Mouse (Mus musculus): ENCODE measurements around the gene Cdca3. TPM values are rescaled to one million over a fixed set of nuclear protein-coding genes. Genes with fewer than 3 reads are reported as not detected.

Cdca3 gene
- total RNA-seq, 1 experiment: 128 TPM

DNA sequence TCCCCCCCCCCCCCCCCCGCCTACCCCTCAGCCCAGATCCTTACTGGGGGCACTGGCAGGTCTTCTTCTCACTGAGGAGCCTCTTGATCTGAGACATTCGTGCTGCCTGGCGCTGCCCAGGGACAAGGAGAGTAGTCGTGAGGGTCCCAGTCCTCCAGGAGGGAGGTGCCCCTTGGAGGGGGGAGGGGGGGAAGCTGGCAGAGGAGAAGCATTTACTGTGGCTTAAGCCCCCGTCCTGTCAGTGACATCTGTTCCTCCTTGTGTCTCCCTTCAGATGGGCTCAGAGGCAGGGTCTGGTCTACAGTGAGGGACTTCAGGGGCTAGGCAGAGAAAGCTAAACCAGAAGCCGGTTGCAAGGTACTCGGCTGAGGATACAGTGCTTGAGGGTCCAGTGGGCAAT, 37.2 kb downstream of the Cdca3 start:
- no peaks in the 10 kb centered on the region for H3K36me3 ChIP-seq (ENCODE audit: control insufficient read depth, insufficient read depth, low read length, poor library complexity, severe bottlenecking)
- H3K9me3 ChIP-seq (ENCODE audit: control insufficient read depth, insufficient read depth, low read depth, low read length): no peaks in the 10 kb centered on the region
- in situ Hi-C loops (cut with MboI; ENCODE audit: low sequenced_read_pairs in 2 of 2, unreplicated experiment in 2 of 2): no loop called here
- H3K4me3 ChIP-seq (ENCODE audit: insufficient read depth in 1 of 2, low read depth in 1 of 2, low read length in 2 of 2, poor library complexity in 1 of 2, severe bottlenecking in 1 of 2): no peak overlapping the region
- DNase-seq (ENCODE audit: low read depth, low spot score): no peak
- no peak overlapping the region for H3K27ac ChIP-seq (ENCODE audit: insufficient read depth, low read depth, low read length, poor library complexity, severe bottlenecking)
- H3K9ac ChIP-seq (ENCODE audit: insufficient read depth, low read depth, low read length, poor library complexity, severe bottlenecking): no peak overlapping the region
- peaks cover 2 to 16% of the 10 kb centered on the region in 2 experiments; a peak in 2 of 4 replicates for H3K4me1 ChIP-seq (ENCODE audit: control insufficient read depth in 2 of 2, insufficient read depth in 2 of 2, low read length in 2 of 2, poor library complexity in 1 of 2)
- TF ChIP-seq CHD2 (IDR thresholded peaks at IDR 0.05; ENCODE audit: low read depth, low read length): no peak
- TF ChIP-seq MAFK (IDR thresholded peaks at IDR 0.05; ENCODE audit: insufficient read depth, low read depth, low read length): no peak
- TF ChIP-seq ZNF384 (IDR thresholded peaks at IDR 0.05; ENCODE audit: low read depth, low read length): no peak

DNA sequence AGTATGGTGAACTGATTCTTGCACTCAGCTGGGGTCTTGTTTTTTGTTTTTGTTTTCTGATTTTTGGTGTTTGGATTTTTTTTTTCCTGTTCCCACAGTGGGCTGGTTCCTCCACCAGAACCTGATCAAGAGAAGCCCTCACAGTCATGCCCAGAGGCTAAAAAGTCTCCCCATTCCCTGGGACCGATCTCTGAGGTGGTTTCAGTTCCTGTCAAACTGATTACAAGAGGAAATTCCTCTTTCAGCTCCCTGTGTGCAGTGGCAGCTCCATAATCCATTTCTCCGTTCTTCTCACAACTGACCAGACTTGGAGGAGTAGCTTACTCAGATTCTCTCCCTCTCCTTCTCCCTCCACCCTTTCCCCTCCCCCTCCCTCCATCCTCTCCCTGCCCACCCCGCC, 45.0 kb downstream of the Cdca3 start:
- in situ Hi-C loops (cut with MboI; ENCODE audit: low sequenced_read_pairs in 2 of 2, unreplicated experiment in 2 of 2): no loop called here
- no peak for TF ChIP-seq ZNF384 (IDR thresholded peaks at IDR 0.05; ENCODE audit: low read depth, low read length)
- no peak for TF ChIP-seq ZC3H11A (IDR thresholded peaks at IDR 0.05; ENCODE audit: borderline replicate concordance, low read depth, low read length)
- TF ChIP-seq MAFK (IDR thresholded peaks at IDR 0.05; ENCODE audit: insufficient read depth, low read depth, low read length): no peak
- no peak for TF ChIP-seq HCFC1 (IDR thresholded peaks at IDR 0.05; ENCODE audit: borderline replicate concordance, insufficient read depth, low read length)
- TF ChIP-seq CHD2 (IDR thresholded peaks at IDR 0.05; ENCODE audit: low read depth, low read length): no peak

DNA sequence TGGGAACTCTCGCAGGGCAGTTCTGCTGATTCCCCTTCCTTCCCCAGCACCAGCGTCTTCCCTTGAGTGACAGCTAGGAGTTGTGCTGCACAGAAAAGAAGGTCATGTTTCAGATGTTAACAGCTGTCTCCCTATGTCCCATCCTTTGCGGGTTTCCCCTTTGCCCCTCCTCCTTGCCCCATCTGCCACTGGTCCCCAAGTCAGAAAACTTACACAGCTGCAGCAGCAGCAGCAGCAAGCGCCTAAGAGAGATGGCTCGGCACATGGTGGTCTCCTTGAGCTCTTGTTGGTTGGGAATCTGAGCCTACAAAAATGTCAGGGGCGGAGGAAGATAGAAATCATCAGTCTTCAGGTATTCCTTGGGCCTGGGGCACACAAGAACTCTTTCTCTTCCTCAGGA, 50.0 kb downstream of the Cdca3 start:
- Histone ChIP-seq H3K9ac (ENCODE audit: insufficient read depth, low read depth, low read length, poor library complexity, severe bottlenecking) (no peak overlapping the region), H3K4me1 (ENCODE audit: control insufficient read depth in 2 of 2, insufficient read depth in 2 of 2, low read length in 2 of 2, poor library complexity in 1 of 2) (peaks cover 0 to 2% of the 10 kb centered on the region in 2 experiments; a peak in 1 of 4 replicates), H3K27ac (ENCODE audit: insufficient read depth, low read depth, low read length, poor library complexity, severe bottlenecking) (no peak overlapping the region), H3K9me3 (ENCODE audit: control insufficient read depth, insufficient read depth, low read depth, low read length) (no peaks in the 10 kb centered on the region), H3K36me3 (ENCODE audit: control insufficient read depth, insufficient read depth, low read length, poor library complexity, severe bottlenecking) (no peaks in the 10 kb centered on the region), H3K4me3 (ENCODE audit: insufficient read depth in 1 of 2, low read depth in 1 of 2, low read length in 2 of 2, poor library complexity in 1 of 2, severe bottlenecking in 1 of 2) (no peak overlapping the region)
- no peak for DNase-seq (ENCODE audit: low read depth, low spot score)
- in situ Hi-C loops (cut with MboI; ENCODE audit: low sequenced_read_pairs in 2 of 2, unreplicated experiment in 2 of 2): no loop called here
- no peak for TF ChIP-seq ZC3H11A (IDR thresholded peaks at IDR 0.05; ENCODE audit: borderline replicate concordance, low read depth, low read length)

More for the DNA sequence above, 45.0 kb downstream of the Cdca3 start:
- no peak overlapping the region for H3K9ac ChIP-seq (ENCODE audit: insufficient read depth, low read depth, low read length, poor library complexity, severe bottlenecking)
- no peaks in the 10 kb centered on the region for H3K9me3 ChIP-seq (ENCODE audit: control insufficient read depth, insufficient read depth, low read depth, low read length)
- H3K27ac ChIP-seq (ENCODE audit: insufficient read depth, low read depth, low read length, poor library complexity, severe bottlenecking): no peak overlapping the region
- DNase-seq (ENCODE audit: low read depth, low spot score): no peak
- H3K4me1 ChIP-seq (ENCODE audit: control insufficient read depth in 2 of 2, insufficient read depth in 2 of 2, low read length in 2 of 2, poor library complexity in 1 of 2): peaks cover 0 to 2% of the 10 kb centered on the region in 2 experiments; a peak in 1 of 4 replicates
- H3K36me3 ChIP-seq (ENCODE audit: control insufficient read depth, insufficient read depth, low read length, poor library complexity, severe bottlenecking): no peaks in the 10 kb centered on the region
- H3K4me3 ChIP-seq (ENCODE audit: insufficient read depth in 1 of 2, low read depth in 1 of 2, low read length in 2 of 2, poor library complexity in 1 of 2, severe bottlenecking in 1 of 2): no peak overlapping the region

DNA sequence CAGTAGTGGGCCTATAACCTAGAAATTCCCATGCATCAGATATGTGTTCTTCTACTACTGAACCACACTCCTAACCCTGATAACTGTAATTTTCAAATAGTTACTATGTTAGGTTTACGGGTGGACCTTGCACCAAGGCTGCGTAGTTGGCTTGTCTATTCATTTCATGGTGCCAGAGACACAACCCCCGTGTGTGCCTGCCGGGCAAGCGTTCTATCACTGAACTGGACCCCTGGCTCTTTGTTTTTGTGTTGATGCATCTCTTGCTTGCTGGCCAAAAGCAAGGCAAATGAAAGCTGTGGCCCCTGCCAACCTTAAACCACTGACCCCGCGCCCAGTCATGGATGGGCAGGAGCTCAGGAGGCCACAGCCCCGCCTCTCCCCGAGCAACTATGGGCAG, 52.5 kb downstream of the Cdca3 start:
- no peaks in the 10 kb centered on the region for H3K9me3 ChIP-seq (ENCODE audit: control insufficient read depth, insufficient read depth, low read depth, low read length)
- no peak overlapping the region for H3K4me3 ChIP-seq (ENCODE audit: insufficient read depth in 1 of 2, low read depth in 1 of 2, low read length in 2 of 2, poor library complexity in 1 of 2, severe bottlenecking in 1 of 2)
- no peak overlapping the region for H3K27ac ChIP-seq (ENCODE audit: insufficient read depth, low read depth, low read length, poor library complexity, severe bottlenecking)
- in situ Hi-C loops (cut with MboI; ENCODE audit: low sequenced_read_pairs in 2 of 2, unreplicated experiment in 2 of 2): no loop called here
- no peak for DNase-seq (ENCODE audit: low read depth, low spot score)
- no peak for TF ChIP-seq HCFC1 (IDR thresholded peaks at IDR 0.05; ENCODE audit: borderline replicate concordance, insufficient read depth, low read length)
- no peak for TF ChIP-seq MAFK (IDR thresholded peaks at IDR 0.05; ENCODE audit: insufficient read depth, low read depth, low read length)
- TF ChIP-seq ZC3H11A (IDR thresholded peaks at IDR 0.05; ENCODE audit: borderline replicate concordance, low read depth, low read length): no peak
- TF ChIP-seq CHD2 (IDR thresholded peaks at IDR 0.05; ENCODE audit: low read depth, low read length): no peak
- no peak for TF ChIP-seq ZNF384 (IDR thresholded peaks at IDR 0.05; ENCODE audit: low read depth, low read length)
- no peaks in the 10 kb centered on the region for H3K36me3 ChIP-seq (ENCODE audit: control insufficient read depth, insufficient read depth, low read length, poor library complexity, severe bottlenecking)
- H3K4me1 ChIP-seq (ENCODE audit: control insufficient read depth in 2 of 2, insufficient read depth in 2 of 2, low read length in 2 of 2, poor library complexity in 1 of 2): no peaks in the 10 kb centered on the region; a peak in 1 of 4 replicates
- no peak overlapping the region for H3K9ac ChIP-seq (ENCODE audit: insufficient read depth, low read depth, low read length, poor library complexity, severe bottlenecking)

Other genes with a start within 250 kb of the Cdca3 start
- 0.27 and 0.63 TPM in 2 replicates for gene C1s2, start 193.5 kb upstream of the Cdca3 start, total RNA-seq (2012; rRNA removed)
- 65.5 and 107 TPM in 2 replicates for gene Lpcat3, start 166.5 kb upstream of the Cdca3 start, total RNA-seq (2012; rRNA removed)
- 292 and 344 TPM in 2 replicates for gene Emg1, start 117.4 kb upstream of the Cdca3 start, total RNA-seq (2012; rRNA removed)
- gene Phb2, start 117.2 kb upstream of the Cdca3 start, total RNA-seq (2012; rRNA removed): 530 and 581 TPM in 2 replicates
- gene Ptpn6, start 90.8 kb upstream of the Cdca3 start, total RNA-seq (2012; rRNA removed): 15.1 and 16.5 TPM in 2 replicates
- gene Grcc10, start 88.2 kb upstream of the Cdca3 start, total RNA-seq (2012; rRNA removed): 108 and 128 TPM in 2 replicates
- gene Gm45234, start 73.5 kb upstream of the Cdca3 start, total RNA-seq (2012; rRNA removed): 0.13 TPM in 1 of 2 replicates, not detected in the other
- 4.7 and 8.9 TPM in 2 replicates for gene Atn1, start 73.0 kb upstream of the Cdca3 start, total RNA-seq (2012; rRNA removed)
- gene Eno2, start 59.9 kb upstream of the Cdca3 start, total RNA-seq (2012; rRNA removed): 10.1 and 17.9 TPM in 2 replicates
- 0.37 TPM in 1 of 2 replicates, not detected in the other for gene Lrrc23, start 49.8 kb upstream of the Cdca3 start, total RNA-seq (2012; rRNA removed)
- 6.3 and 10.1 TPM in 2 replicates for gene Spsb2, start 20.9 kb upstream of the Cdca3 start, total RNA-seq (2012; rRNA removed)
- gene Tpi1, start 15.3 kb upstream of the Cdca3 start, total RNA-seq (2012; rRNA removed): 306 and 404 TPM in 2 replicates
- 149 and 150 TPM in 2 replicates for gene Usp5, start 63 bp upstream of the Cdca3 start, total RNA-seq (2012; rRNA removed)
- 0.32 TPM in 1 of 2 replicates, not detected in the other for gene Gnb3, start 10.7 kb downstream of the Cdca3 start, total RNA-seq (2012; rRNA removed)
- 10.1 and 15.6 TPM in 2 replicates for gene P3h3, start 28.2 kb downstream of the Cdca3 start, total RNA-seq (2012; rRNA removed)
- 1.7 and 3.1 TPM in 2 replicates for gene Gpr162, start 34.4 kb downstream of the Cdca3 start, total RNA-seq (2012; rRNA removed)
- 0.37 and 0.49 TPM in 2 replicates for gene Cd4, start 58.7 kb downstream of the Cdca3 start, total RNA-seq (2012; rRNA removed)
- 1.0 and 1.2 TPM in 2 replicates for gene Lag3, start 82.2 kb downstream of the Cdca3 start, total RNA-seq (2012; rRNA removed)
- 66.7 and 67.4 TPM in 2 replicates for gene Ptms, start 90.6 kb downstream of the Cdca3 start, total RNA-seq (2012; rRNA removed)
- gene Mlf2, start 101.8 kb downstream of the Cdca3 start, total RNA-seq (2012; rRNA removed): 179 and 196 TPM in 2 replicates
- gene Cops7a, start 136.0 kb downstream of the Cdca3 start, total RNA-seq (2012; rRNA removed): 138 and 141 TPM in 2 replicates
- gene Pianp, start 167.1 kb downstream of the Cdca3 start, total RNA-seq (2012; rRNA removed): 2.9 and 6.1 TPM in 2 replicates
- 25.1 and 25.6 TPM in 2 replicates for gene Zfp384, start 179.6 kb downstream of the Cdca3 start, total RNA-seq (2012; rRNA removed)
- 32.4 and 50.2 TPM in 2 replicates for gene Ing4, start 210.2 kb downstream of the Cdca3 start, total RNA-seq (2012; rRNA removed)
- 9.6 and 31.2 TPM in 2 replicates for gene Acrbp, start 220.1 kb downstream of the Cdca3 start, total RNA-seq (2012; rRNA removed)
- 5.0 and 9.3 TPM in 2 replicates for gene Lpar5, start 238.4 kb downstream of the Cdca3 start, total RNA-seq (2012; rRNA removed)

Measured in ES-E14 (cell line).